Mouse (Mus musculus): ENCODE measurements around the gene Pck1.

DNA sequence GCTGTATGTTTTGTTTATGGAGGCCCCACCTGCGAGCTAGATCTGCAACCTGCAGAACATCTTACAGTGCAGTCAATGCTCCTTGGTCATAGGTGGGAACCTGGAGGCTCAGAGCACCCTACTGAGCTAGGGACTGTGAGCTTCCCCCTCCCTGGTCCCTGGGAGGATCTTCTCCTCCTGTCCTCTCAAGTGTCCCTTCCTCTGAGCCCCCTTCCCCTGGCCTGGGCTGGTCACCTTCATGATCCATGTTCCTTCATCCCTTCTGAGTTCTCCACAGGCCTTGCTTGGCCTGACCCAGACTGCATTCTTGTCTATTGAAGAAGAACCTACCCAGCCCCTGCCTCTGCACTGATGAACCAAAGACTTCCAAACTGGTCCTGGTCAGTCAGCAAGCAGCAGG is 21.7 kb downstream of the Pck1 start:
- TF ChIP-seq CTCF (IDR thresholded peaks at IDR 0.05; ENCODE audit: low read depth, low read length) (no peak), POLR2A (IDR thresholded peaks at IDR 0.05; ENCODE audit: extremely low read depth, insufficient read depth, low read length) (no peak)

Measured in liver, adult 2 months (tissue).